Mouse (Mus musculus) adrenal gland, adult 10 weeks (tissue): Measurements from ENCODE around the gene Gm5415. TPM values are rescaled to one million over a fixed set of nuclear protein-coding genes. Genes with fewer than 3 reads are reported as not detected.

ENCODE experiments used
- polyA plus RNA-seq: library from polyadenylated mRNA; stranded (reverse); fragments of 350-450 nt; fragmentation: Illumina TruSeq; extraction: RNeasy Lipid Tissue Mini Kit (QIAGEN cat#74804); gene quantifications from one replicate; pipeline ENCODE4 v1.2.3, GENCODE M21; 2014; ENCODE audit warnings: low read depth, low replicate concordance

The Gm5415 gene
- not detected for polyA plus RNA-seq

GRCm38 (mm10) chr1:32547194-32547593 is at the start of gene Gm5415:
Gene Gm5415 (minus strand): TSS chr1:32547294.

